Mouse (Mus musculus): ENCODE measurements around the gene Smarca2.

- TF ChIP-seq CTCF (IDR thresholded peaks at IDR 0.05; ENCODE audit: extremely low read depth, insufficient read depth, insufficient read length, insufficient replicate concordance) (no peak), POLR2A (IDR thresholded peaks at IDR 0.05; ENCODE audit: low read depth, low read length) (no peak)
Measured at GRCm38 (mm10) chr19:26758156-26758555, 153.3 kb downstream of the Smarca2 start.

All from spleen, adult 2 months (tissue).